Mouse (Mus musculus) neutrophil, adult 65 days (primary cell): Measurements from ENCODE around the gene Rcan3. TPM values are rescaled to one million over a fixed set of nuclear protein-coding genes. Genes with fewer than 3 reads are reported as not detected.

Source experiments
- total RNA-seq: library from RNA; stranded (reverse); gene quantifications from 2 replicates; pipeline ENCODE4 v1.2.4, GENCODE M21; 2023

Gene Rcan3
- total RNA-seq: 4.2 and 5.3 TPM in 2 replicates

DNA sequence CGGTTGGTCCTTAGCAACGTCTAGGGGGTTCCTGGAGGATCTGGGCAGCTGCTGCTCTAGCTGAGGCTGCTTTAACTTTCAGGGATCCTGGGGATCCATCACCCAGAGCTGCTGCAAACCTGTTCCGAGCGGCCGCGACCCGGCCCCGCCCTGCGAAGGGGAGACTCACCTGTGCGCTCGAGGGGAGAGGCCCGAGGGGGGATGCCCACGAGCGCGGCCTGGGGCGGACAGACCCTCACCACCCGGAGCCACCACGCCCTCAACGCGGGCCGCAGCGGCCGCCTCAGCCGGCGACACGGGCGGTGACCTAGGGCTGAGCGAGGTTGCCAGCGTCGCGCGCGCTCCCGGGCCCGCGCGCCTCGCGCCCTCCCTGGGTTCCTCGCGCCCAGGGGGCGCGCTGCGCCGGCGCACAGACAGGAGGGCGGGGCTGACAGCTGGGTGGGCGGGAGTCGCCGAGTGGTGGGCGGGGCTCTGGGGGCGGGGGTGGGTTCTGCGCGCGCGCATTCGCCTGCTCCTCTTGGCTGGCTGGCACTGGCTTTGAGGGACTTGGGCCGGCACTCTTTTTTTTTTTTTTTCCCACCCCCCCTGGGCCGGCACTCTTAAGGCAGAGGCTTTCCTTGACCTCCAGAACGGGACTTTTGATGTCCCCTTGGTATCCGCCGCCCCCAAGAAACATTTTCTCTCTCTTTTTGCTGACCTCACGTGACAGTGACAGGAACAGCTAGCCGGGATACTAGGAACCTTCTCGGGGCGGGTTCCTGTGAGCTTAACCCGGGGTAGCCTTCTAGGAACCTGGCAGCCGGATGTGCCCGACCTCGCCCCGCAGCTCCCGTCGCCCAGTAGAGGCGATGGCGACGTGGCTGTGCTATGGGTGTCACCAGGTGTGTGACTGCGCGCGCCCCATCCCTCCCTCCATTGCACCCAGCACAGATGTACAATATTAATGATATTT lies at the start of gene Rcan3:
Gene Rcan3 (minus strand): TSS at position 411 of the 952 bp plus-strand sequence.

DNA sequence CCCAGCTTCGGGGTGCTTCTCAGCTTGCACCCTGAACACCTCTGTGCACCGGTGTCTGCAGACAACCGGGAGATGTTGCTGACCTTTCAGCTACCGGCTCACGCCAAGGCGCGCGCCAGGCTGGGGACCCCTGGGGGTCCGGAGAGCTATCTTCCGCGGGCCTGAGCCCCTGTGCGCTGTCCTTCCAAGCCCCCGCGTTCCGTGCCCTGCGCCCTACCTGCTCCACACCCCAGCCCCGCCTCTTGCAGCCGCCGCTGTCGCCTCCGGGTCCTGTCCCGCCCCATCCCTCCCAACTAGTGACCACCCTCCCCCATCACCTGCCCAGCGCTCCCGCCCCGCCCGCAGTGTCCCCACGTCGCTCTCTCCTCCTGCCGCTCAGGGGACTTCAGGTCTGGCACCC lies 35.7 kb downstream of the Rcan3 start, which contains the start of gene Ncmap:
Gene Ncmap (minus strand): TSS at position 237 of the 400 bp plus-strand sequence.

Other genes with a start within 250 kb of the Rcan3 start
- 11.5 and 15.1 TPM in 2 replicates for gene Clic4, start 161.0 kb downstream of the Rcan3 start, total RNA-seq
- 206 and 254 TPM in 2 replicates for gene Srrm1, start 80.5 kb downstream of the Rcan3 start, total RNA-seq
- gene Ncmap, start 35.6 kb downstream of the Rcan3 start, total RNA-seq: not detected in 2 replicates
- not detected in 2 replicates for gene Stpg1, start 60.9 kb upstream of the Rcan3 start, total RNA-seq
- 18.2 and 25.6 TPM in 2 replicates for gene Nipal3, start 61.2 kb upstream of the Rcan3 start, total RNA-seq
- gene Grhl3, start 139.8 kb upstream of the Rcan3 start, total RNA-seq: not detected in 2 replicates